Mouse (Mus musculus) hindbrain, embryonic 14.5 days (tissue): ENCODE data around the gene Adam11. TPM values are rescaled to one million over a fixed set of nuclear protein-coding genes. Genes with fewer than 3 reads are reported as not detected.

Experiments used
- polyA plus RNA-seq: library from polyadenylated mRNA; unstranded; fragments of >200 nt; fragmentation: Nextera tagmentation; extraction: Ambion mirVana; gene quantifications from 2 replicates; pipeline ENCODE4 v1.2.1, GENCODE M21; 2014

The Adam11 gene
- polyA plus RNA-seq, 1 experiment from 2014 or later, result 24.1 TPM

Other genes with a start within 250 kb of the Adam11 start
- 48.2 and 55.3 TPM in 2 replicates for gene Gpatch8, start 205.0 kb upstream of the Adam11 start, polyA plus RNA-seq
- gene Gm11627, start 182.0 kb upstream of the Adam11 start, polyA plus RNA-seq, result 3.7 and 4.3 TPM in 2 replicates
- gene Fzd2, start 157.0 kb upstream of the Adam11 start, polyA plus RNA-seq, result 8.2 and 9.2 TPM in 2 replicates
- gene Meioc, start 97.7 kb upstream of the Adam11 start, polyA plus RNA-seq, result 0.16 TPM in 1 of 2 replicates, not detected in the other
- gene Ccdc43, start 63.7 kb upstream of the Adam11 start, polyA plus RNA-seq, result 31.3 and 38.4 TPM in 2 replicates
- gene Gjc1, start 58.3 kb downstream of the Adam11 start, polyA plus RNA-seq, result 31.2 and 34.3 TPM in 2 replicates
- gene Higd1b, start 74.4 kb downstream of the Adam11 start, polyA plus RNA-seq, result 9.4 and 9.8 TPM in 2 replicates
- 110 and 123 TPM in 2 replicates for gene Eftud2, start 119.5 kb downstream of the Adam11 start, polyA plus RNA-seq
- 2.2 and 2.8 TPM in 2 replicates for gene Ccdc103, start 119.8 kb downstream of the Adam11 start, polyA plus RNA-seq
- gene Fam187a, start 123.7 kb downstream of the Adam11 start, polyA plus RNA-seq, result 0.12 TPM in 1 of 2 replicates, not detected in the other
- 0.66 and 1.9 TPM in 2 replicates for gene Gfap, start 139.5 kb downstream of the Adam11 start, polyA plus RNA-seq
- 0.79 and 1.5 TPM in 2 replicates for gene Kif18b, start 163.7 kb downstream of the Adam11 start, polyA plus RNA-seq
- gene C1ql1, start 185.2 kb downstream of the Adam11 start, polyA plus RNA-seq, result 12.0 and 14.6 TPM in 2 replicates